Mouse (Mus musculus) heart, embryonic 14.5 days (tissue): ENCODE results near the gene Mndal. TPM values are rescaled to one million over a fixed set of nuclear protein-coding genes. Genes with fewer than 3 reads are reported as not detected.
"Not testable (repeated sequence)": the region's sequence is repeated elsewhere in the genome, so short reads cannot be mapped to it uniquely, and the experiment has no call there.

Experiments used
- ATAC-seq: fragments of 200-750 bp; cut with Nextera tagmentation; 2 replicates; pipeline ENCODE4 v1.8.0; 2017; ENCODE audit warnings: low read depth, moderate TSS enrichment; ENCODE audit not compliant: insufficient number of reproducible peaks, insufficient read depth, low FRiP score
- H3K27ac ChIP-seq, 2 experiments: fragments of 200-500 bp in 1 of 2; fragments of 300-500 bp in 1 of 2; sonication (generic) in 1 of 2; replicated peaks in 1 of 2; 2 replicates each; pipeline ENCODE4 v1.5.1; 2012 to 2014; ENCODE audit warnings: low read depth in 2 of 2, low read length in 2 of 2, control low read depth in 1 of 2, mild to moderate bottlenecking in 1 of 2, mixed read lengths in 1 of 2; ENCODE audit not compliant: control insufficient read depth in 1 of 2, insufficient read depth in 1 of 2
- H3K27me3 ChIP-seq: fragments of 300-500 bp; sonication (generic); 2 replicates; pipeline ENCODE4 v1.6.1; 2014; ENCODE audit warnings: mild to moderate bottlenecking, low read length, control low read depth; ENCODE audit not compliant: control insufficient read depth, insufficient read depth
- H3K36me3 ChIP-seq: fragments of 300-500 bp; sonication (generic); 2 replicates; pipeline ENCODE4 v1.6.1; 2014; ENCODE audit warnings: mild to moderate bottlenecking, control low read depth, low read length, mixed read lengths; ENCODE audit not compliant: control insufficient read depth, insufficient read depth
- H3K4me1 ChIP-seq, 2 experiments: fragments of 200-500 bp in 1 of 2; fragments of 300-500 bp in 1 of 2; sonication (generic) in 1 of 2; 2 replicates each; pipeline ENCODE4 v1.6.1; 2012 to 2014; ENCODE audit warnings: low read length in 2 of 2, control low read depth in 1 of 2, mixed read lengths in 1 of 2; ENCODE audit not compliant: control insufficient read depth in 2 of 2, insufficient read depth in 2 of 2
- H3K4me2 ChIP-seq: fragments of 300-500 bp; sonication (generic); 2 replicates; pipeline ENCODE4 v1.6.1; 2014; ENCODE audit warnings: mild to moderate bottlenecking, low read length
- H3K4me3 ChIP-seq, 2 experiments: fragments of 200-500 bp in 1 of 2; fragments of 300-500 bp in 1 of 2; sonication (generic) in 1 of 2; 2 replicates each; pipeline ENCODE4 v1.5.1; 2012 to 2014; ENCODE audit warnings: low read length in 2 of 2, mild to moderate bottlenecking in 2 of 2, control low read depth in 1 of 2, low read depth in 1 of 2, moderate library complexity in 1 of 2; ENCODE audit not compliant: control insufficient read depth in 1 of 2, insufficient read depth in 1 of 2
- H3K9ac ChIP-seq: fragments of 300-500 bp; sonication (generic); 2 replicates; pipeline ENCODE4 v1.6.1; 2014; ENCODE audit warnings: mild to moderate bottlenecking, low read length
- H3K9me3 ChIP-seq: fragments of 300-500 bp; sonication (generic); 2 replicates; pipeline ENCODE4 v1.6.1; 2016; ENCODE audit warnings: low read length, control low read depth; ENCODE audit not compliant: control insufficient read depth
- WGBS: fragments of 180-500 bp; shearing (Covaris S2); extraction: QIAGEN DNeasy Blood & Tissue Kit; methylation state at CpG from one replicate; pipeline ENCODE4 v1.1.7; 2014; 5-methylcytosine and 5-hydroxymethylcytosine counted together
- polyA plus RNA-seq: library from polyadenylated mRNA; unstranded; fragments of >200 nt; fragmentation: Nextera tagmentation; extraction: Ambion mirVana; gene quantifications from 2 replicates; pipeline ENCODE4 v1.2.1, GENCODE M21; 2014

The Mndal gene
- polyA plus RNA-seq, 1 experiment from 2014 or later: 3.1 TPM

DNA sequence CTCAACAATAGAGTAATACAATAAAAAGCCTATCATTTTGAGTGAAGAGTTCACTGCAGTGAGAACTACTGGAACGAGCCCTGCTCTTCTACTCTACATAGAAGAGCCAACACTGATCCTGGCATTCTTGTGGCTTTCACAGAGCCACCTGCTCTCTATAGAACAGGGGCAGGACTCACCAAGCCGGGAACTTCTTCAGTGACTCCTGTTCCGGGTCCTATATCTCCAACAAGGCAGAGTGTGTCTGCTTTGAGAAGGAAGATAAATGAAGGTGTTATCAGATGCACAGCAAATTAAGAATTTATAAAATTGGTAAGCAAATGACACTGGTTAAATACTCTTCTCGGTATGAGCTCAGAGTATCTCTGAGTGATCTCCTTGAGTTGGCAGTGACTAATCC is 96.1 kb downstream of the Mndal start:
- not testable (repeated sequence) for H3K4me1 ChIP-seq, ATAC-seq, H3K9me3 ChIP-seq, H3K9ac ChIP-seq, H3K27me3 ChIP-seq, H3K36me3 ChIP-seq, H3K4me2 ChIP-seq, H3K4me3 ChIP-seq, H3K27ac ChIP-seq
- WGBS: 62% methylated on average over 4 of the region's 4 CpGs

DNA sequence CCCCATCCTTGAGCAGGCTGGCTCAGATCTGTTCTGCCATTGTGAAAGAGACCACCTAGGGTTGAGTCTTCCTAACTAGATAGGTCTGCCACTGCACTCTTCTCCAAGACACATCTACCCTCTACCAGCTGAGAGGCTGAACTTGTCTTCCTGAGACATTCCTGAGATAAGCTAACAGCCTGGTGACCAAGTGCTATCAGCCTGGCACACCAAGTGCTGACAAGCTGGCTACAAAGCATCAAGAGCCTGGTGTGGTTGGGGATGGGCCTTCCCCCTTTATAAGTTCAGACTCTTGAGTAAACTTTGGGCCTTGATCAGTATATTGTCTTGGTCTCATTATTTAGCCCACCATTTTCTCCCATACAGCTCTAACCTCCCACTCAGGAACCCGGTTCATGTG is 97.5 kb downstream of the Mndal start:
- H3K4me3 ChIP-seq: no peak overlapping the region
- H3K9me3 ChIP-seq: no peaks in the 10 kb centered on the region
- H3K9ac ChIP-seq: no peak overlapping the region
- H3K27me3 ChIP-seq: no peaks in the 10 kb centered on the region
- H3K4me1 ChIP-seq: no peaks in the 10 kb centered on the region
- H3K27ac ChIP-seq: no peak overlapping the region
- 74% methylated on average over 1 of the region's 1 CpGs for WGBS
- no peak overlapping the region for H3K4me2 ChIP-seq
- ATAC-seq: no peak
- H3K36me3 ChIP-seq: no peaks in the 10 kb centered on the region

DNA sequence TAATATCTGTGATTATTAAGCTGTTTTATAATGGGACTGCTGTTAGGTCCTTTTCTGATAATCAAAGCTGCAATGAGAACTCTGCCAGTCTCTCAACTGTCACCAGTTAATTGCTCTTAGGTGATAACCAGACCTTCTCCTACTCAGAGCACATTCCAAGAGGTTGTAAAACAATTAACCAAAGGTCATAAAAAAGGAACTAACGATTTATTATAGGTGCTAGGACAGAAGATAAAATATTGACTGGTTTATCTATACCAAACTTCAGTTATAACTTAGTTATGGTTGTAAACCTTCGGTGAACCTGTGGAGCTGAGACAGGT is 120.8 kb downstream of the Mndal start:
- H3K4me1 ChIP-seq, H3K9ac ChIP-seq, H3K27me3 ChIP-seq, ATAC-seq, H3K4me3 ChIP-seq, H3K4me2 ChIP-seq, H3K27ac ChIP-seq, H3K9me3 ChIP-seq, H3K36me3 ChIP-seq: not testable (repeated sequence)
- WGBS: 50% methylated on average over 2 of the region's 2 CpGs

DNA sequence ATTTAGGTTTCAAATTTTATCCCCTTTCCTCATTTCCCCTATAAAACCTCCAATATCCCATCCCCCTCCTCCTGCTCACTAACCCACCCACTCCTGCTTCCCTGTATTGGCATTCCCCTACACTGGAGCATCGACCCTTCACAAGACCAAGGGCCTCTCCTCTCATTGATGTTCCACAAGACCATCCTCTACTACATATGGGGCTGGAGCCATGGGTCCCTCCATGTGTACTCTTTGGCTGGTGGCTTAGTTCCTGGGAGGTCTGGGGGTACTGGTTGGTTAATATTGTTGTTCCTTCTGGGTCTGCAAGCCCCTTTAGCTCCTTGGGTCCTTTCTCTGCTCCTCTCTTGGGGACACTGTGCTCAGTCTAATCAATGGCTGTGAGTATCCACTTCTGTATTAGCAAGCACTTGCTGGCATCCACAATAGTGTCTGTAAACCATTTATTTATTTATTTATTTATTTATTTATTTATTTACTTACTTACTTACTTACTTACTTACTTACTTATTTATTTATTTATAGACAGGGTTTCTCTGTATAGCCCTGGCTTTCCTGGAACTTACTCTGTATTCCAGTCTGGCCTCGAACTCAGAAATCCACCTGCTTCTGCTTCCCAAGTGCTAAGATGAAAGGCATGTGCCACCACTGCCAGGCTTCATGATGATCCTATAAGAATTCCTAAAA is 121.4 kb downstream of the Mndal start:
- not testable (repeated sequence) for H3K27ac ChIP-seq, ATAC-seq, H3K9ac ChIP-seq, H3K27me3 ChIP-seq, H3K9me3 ChIP-seq, H3K4me1 ChIP-seq, H3K4me2 ChIP-seq, H3K36me3 ChIP-seq, H3K4me3 ChIP-seq
- 84% methylated on average over 2 of the region's 2 CpGs for WGBS

DNA sequence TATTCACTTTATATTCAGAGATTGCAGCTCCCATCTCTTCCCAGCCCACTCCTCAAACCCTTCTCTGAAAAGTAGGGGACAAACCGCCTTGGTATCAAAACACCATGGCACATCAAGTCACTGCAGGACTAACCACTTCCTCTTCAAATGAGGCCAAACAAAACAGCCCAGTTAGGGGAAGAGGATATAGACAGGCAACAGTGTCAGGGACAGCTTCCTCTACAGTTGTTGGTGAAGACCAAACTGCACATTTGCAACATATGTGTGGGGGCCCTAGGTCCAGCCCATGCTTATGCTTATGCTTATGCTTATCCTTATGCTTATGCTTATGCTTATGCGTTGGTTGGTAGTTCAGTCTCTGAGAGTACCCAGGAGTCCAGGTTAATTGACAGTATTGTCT is 133.0 kb downstream of the Mndal start:
- not testable (repeated sequence) for H3K4me2 ChIP-seq, ATAC-seq, H3K9me3 ChIP-seq, H3K9ac ChIP-seq, H3K4me1 ChIP-seq, H3K27ac ChIP-seq, H3K4me3 ChIP-seq, H3K27me3 ChIP-seq, H3K36me3 ChIP-seq
- WGBS: 68% methylated on average over 2 of the region's 2 CpGs

DNA sequence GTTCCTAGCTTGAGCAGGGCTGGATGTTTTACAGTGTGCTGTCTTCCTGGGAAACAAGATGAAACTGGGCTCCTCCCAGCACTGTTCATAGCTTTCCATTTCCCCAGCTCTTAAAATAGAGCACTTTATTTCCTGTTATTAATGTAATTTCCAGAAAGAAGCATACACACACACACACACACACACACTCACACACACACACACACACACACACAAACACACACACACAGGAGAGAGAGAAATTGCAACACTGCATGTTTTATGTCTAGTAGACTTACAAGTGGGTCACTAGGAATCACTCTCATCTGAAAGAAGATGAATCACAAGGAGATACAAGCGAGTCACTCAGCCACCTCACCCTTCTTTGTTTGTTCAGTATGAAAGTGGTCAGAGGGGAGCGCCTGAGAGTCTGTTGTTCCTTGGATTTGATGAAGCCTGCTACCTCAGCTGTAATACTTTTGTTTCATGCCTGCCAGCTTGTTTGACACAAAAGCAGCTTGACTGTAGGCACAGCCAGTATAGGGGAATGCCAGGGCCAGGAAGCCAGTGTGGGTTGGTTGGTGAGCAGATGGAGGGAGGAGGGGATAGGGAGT is 139.5 kb downstream of the Mndal start:
- not testable (repeated sequence) for H3K4me3 ChIP-seq

DNA sequence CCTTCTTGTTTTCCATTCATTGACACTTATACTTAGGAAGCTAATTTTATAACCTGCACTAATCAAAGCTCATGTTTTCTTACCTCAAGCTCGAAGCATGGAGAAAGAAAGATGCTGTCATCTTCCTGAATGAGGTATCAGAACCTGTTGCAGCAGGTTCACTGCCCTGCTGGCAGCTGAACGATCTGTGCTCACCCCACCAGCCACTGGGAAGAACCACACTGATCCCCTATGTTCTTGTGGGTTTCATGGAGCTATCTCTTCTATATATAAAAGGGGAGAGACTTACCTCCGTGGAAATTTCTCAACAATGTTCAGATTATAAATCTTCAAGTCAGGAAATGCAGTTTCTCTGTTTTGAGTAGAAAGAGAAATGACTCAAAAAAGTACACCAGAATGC is 140.1 kb downstream of the Mndal start:
- not testable (repeated sequence) for H3K27me3 ChIP-seq, ATAC-seq, H3K9ac ChIP-seq, H3K4me3 ChIP-seq, H3K36me3 ChIP-seq, H3K4me1 ChIP-seq, H3K4me2 ChIP-seq, H3K27ac ChIP-seq, H3K9me3 ChIP-seq
- WGBS: 53% methylated on average over 3 of the region's 3 CpGs

More for the DNA sequence above, 139.5 kb downstream of the Mndal start:
- not testable (repeated sequence) for ATAC-seq, H3K36me3 ChIP-seq, H3K27ac ChIP-seq, H3K4me2 ChIP-seq, H3K27me3 ChIP-seq, H3K9me3 ChIP-seq, H3K9ac ChIP-seq, H3K4me1 ChIP-seq
- 64% methylated on average over 2 of the region's 2 CpGs for WGBS

DNA sequence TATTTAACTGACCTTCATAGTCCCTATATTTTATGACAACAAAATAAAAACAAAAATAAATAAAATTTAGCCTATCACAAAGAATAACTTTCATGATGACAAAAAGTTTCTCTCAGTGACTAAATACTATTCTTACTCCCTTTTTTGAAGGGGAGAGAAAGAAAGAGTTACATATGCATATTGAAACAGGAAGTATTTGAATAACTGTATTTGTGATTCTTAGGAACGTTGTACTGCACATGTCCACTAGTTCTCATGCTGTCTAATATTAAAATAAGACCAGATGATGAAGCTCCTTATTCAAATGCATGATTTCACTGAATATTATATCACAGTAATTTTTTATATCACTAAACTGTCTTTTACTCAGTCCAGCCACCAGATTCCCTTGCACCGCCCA is 140.5 kb downstream of the Mndal start:
- H3K9me3 ChIP-seq, ATAC-seq, H3K4me2 ChIP-seq, H3K27ac ChIP-seq, H3K27me3 ChIP-seq, H3K9ac ChIP-seq, H3K4me1 ChIP-seq, H3K4me3 ChIP-seq, H3K36me3 ChIP-seq: not testable (repeated sequence)
- 70% methylated on average over 2 of the region's 2 CpGs for WGBS
